Mouse (Mus musculus) midbrain, embryonic 10.5 days (tissue): ENCODE data around the gene Nefh. TPM values are rescaled to one million over a fixed set of nuclear protein-coding genes. Genes with fewer than 3 reads are reported as not detected.

Experiments
- DNase-seq: peaks from one replicate; pipeline ENCODE4 v3.0.0-alpha.2; 2017; ENCODE audit warnings: low spot score
- H3K27ac ChIP-seq: fragments of 300-500 bp; sonication (generic); replicated peaks from 2 replicates; pipeline ENCODE4 v1.5.1; 2016; ENCODE audit warnings: mild to moderate bottlenecking
- H3K27me3 ChIP-seq: fragments of 300-500 bp; sonication (generic); 2 replicates; pipeline ENCODE4 v1.6.1; 2016; ENCODE audit warnings: low read depth, mild to moderate bottlenecking; ENCODE audit not compliant: poor library complexity, severe bottlenecking
- H3K36me3 ChIP-seq: fragments of 300-500 bp; sonication (generic); 2 replicates; pipeline ENCODE4 v1.6.1; 2016; ENCODE audit warnings: mild to moderate bottlenecking, moderate library complexity
- H3K4me1 ChIP-seq: fragments of 300-500 bp; sonication (generic); 2 replicates; pipeline ENCODE4 v1.6.1; 2016
- H3K4me3 ChIP-seq: fragments of 300-500 bp; sonication (generic); 2 replicates; pipeline ENCODE4 v1.5.1; 2016; ENCODE audit warnings: mild to moderate bottlenecking, moderate library complexity
- H3K9me3 ChIP-seq: fragments of 300-500 bp; sonication (generic); replicated peaks from 2 replicates; pipeline ENCODE4 v1.6.1; 2016; ENCODE audit warnings: mild to moderate bottlenecking
- WGBS: fragments of 180-500 bp; shearing (Covaris S2); methylation state at CpG from one replicate; pipeline ENCODE4 v1.1.7; 2016; 5-methylcytosine and 5-hydroxymethylcytosine counted together
- polyA plus RNA-seq: library from polyadenylated mRNA; unstranded; fragments of >200 nt; fragmentation: Nextera tagmentation; extraction: Ambion mirVana; gene quantifications from 2 replicates; pipeline ENCODE4 v1.2.1, GENCODE M21; 2016

Nefh gene
- 0.23 and 0.29 TPM in 2 replicates for polyA plus RNA-seq

- H3K4me1 ChIP-seq, result peaks cover 29% of the 10 kb centered on the region
- DNase-seq, result peak; percentile 30
- H3K9me3 ChIP-seq, result 0 out of 2 replicates have a peak, but pooled peaks cover 5% of the 10 kb centered on the region
- H3K36me3 ChIP-seq, result no peaks in the 10 kb centered on the region
- H3K4me3 ChIP-seq, result peak within 1 kb of the TSS; percentile 64
- WGBS, result under 1% methylated on average over 40 of the region's 41 CpGs
- H3K27ac ChIP-seq, result peak within 1 kb of the TSS; percentile 70
- H3K27me3 ChIP-seq, result peaks cover 92% of the 10 kb centered on the region
Observed at GRCm38 (mm10) chr11:4947813-4948174, at the start of gene Nefh. Nefh (minus strand) TSS chr11:4948064.

- H3K4me3 ChIP-seq, result no peak overlapping the region
- H3K36me3 ChIP-seq, result peaks cover 54% of the 10 kb centered on the region
- H3K27me3 ChIP-seq, result no peaks in the 10 kb centered on the region
- 93% methylated on average over 5 of the region's 5 CpGs for WGBS
- no peak for DNase-seq
- no peak overlapping the region for H3K27ac ChIP-seq
- H3K4me1 ChIP-seq, result peaks cover 14% of the 10 kb centered on the region
- H3K9me3 ChIP-seq, result no peaks in the 10 kb centered on the region
Observed at GRCm38 (mm10) chr11:4996621-4997199, 48.8 kb upstream of the Nefh start.

DNA sequence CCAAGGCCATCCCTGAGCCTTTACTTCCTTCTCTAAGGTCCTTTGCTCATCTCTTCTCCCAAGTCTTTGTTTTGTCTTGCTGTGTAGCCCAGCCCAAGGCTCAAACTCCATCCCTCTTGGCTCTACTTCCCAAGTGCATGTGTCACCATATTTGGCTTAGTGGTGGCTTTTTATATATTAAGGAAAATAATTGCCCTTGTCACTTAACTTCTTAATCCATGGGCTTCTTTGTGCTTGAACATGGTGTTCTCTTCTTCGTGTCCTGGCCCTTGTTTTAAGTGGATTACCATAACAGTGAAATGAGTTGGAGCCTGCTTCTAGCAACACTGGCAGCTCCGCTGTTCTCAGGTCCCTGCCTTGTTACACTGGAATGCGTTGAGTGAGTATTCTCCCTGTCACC, 47.8 kb upstream of the Nefh start:
- no peak for DNase-seq
- H3K36me3 ChIP-seq, result peaks cover 48% of the 10 kb centered on the region
- no peak overlapping the region for H3K27ac ChIP-seq
- H3K27me3 ChIP-seq, result no peaks in the 10 kb centered on the region
- H3K9me3 ChIP-seq, result no peaks in the 10 kb centered on the region
- no peak overlapping the region for H3K4me3 ChIP-seq
- peaks cover 14% of the 10 kb centered on the region for H3K4me1 ChIP-seq
- WGBS, result 92% methylated on average over 3 of the region's 3 CpGs

- WGBS, result 91% methylated on average over 2 of the region's 2 CpGs
- Histone ChIP-seq H3K4me1 (peaks cover 5% of the 10 kb centered on the region), H3K9me3 (no peaks in the 10 kb centered on the region), H3K36me3 (peaks cover 46% of the 10 kb centered on the region), H3K27me3 (no peaks in the 10 kb centered on the region), H3K27ac (no peak overlapping the region), H3K4me3 (no peak overlapping the region)
- no peak for DNase-seq
Observed at GRCm38 (mm10) chr11:4992471-4992870, 44.6 kb upstream of the Nefh start.

GRCm38 (mm10) chr11:4989187-4989586, 41.3 kb upstream of the Nefh start:
- H3K4me3 ChIP-seq, result no peak overlapping the region
- no peaks in the 10 kb centered on the region for H3K9me3 ChIP-seq
- H3K4me1 ChIP-seq, result peaks cover 17% of the 10 kb centered on the region
- peaks cover 23% of the 10 kb centered on the region for H3K36me3 ChIP-seq
- H3K27ac ChIP-seq, result no peak overlapping the region
- no peaks in the 10 kb centered on the region for H3K27me3 ChIP-seq
- DNase-seq, result no peak
- 86% methylated on average over 3 of the region's 3 CpGs for WGBS

DNA sequence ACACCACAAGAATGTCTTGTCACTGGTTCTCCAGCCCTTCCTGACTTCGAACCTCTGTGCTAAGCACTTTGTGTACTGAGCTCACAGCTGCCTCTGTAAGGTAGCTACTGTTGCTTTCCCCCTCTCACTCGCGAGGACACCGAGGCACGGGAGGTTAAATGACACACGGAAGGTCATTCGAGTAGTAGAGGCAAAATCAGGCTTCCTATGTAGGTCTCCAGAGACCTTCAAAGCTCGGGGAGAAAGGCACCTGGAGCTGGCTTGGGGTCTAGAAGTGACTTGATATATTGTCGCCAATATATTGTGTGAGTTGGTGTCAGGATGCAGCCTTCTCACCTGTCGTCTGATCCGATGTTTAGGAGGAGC, 39.6 kb upstream of the Nefh start:
- no peak for DNase-seq
- Histone ChIP-seq H3K27ac (peak overlapping the region; percentile 85), H3K27me3 (no peaks in the 10 kb centered on the region), H3K4me3 (peak overlapping the region; percentile 86), H3K36me3 (peaks cover 23% of the 10 kb centered on the region), H3K9me3 (no peaks in the 10 kb centered on the region), H3K4me1 (peaks cover 22% of the 10 kb centered on the region)
- WGBS, result 67% methylated on average over 11 of the region's 11 CpGs

- 1% methylated on average over 62 of the region's 62 CpGs for WGBS
- peaks cover 22% of the 10 kb centered on the region for H3K4me1 ChIP-seq
- peak within 1 kb of the TSS; percentile 86 for H3K4me3 ChIP-seq
- peak within 1 kb of the TSS; percentile 85 for H3K27ac ChIP-seq
- peaks cover 20% of the 10 kb centered on the region for H3K36me3 ChIP-seq
- DNase-seq, result peak; percentile 94
- H3K9me3 ChIP-seq, result no peaks in the 10 kb centered on the region
- H3K27me3 ChIP-seq, result no peaks in the 10 kb centered on the region
Observed at GRCm38 (mm10) chr11:4986695-4987486, 39.0 kb upstream of the Nefh start, which contains the start of gene Ap1b1. Ap1b1 (plus strand) TSS chr11:4986824.

GRCm38 (mm10) chr11:4984799-4985198, 36.9 kb upstream of the Nefh start:
- peaks cover 29% of the 10 kb centered on the region for H3K4me1 ChIP-seq
- no peak for DNase-seq
- H3K36me3 ChIP-seq, result peaks cover 10% of the 10 kb centered on the region
- no peaks in the 10 kb centered on the region for H3K9me3 ChIP-seq
- H3K4me3 ChIP-seq, result no peak overlapping the region
- WGBS, result 80% methylated on average over 3 of the region's 3 CpGs
- no peaks in the 10 kb centered on the region for H3K27me3 ChIP-seq
- no peak overlapping the region for H3K27ac ChIP-seq

- no peak for DNase-seq
- no peaks in the 10 kb centered on the region for H3K27me3 ChIP-seq
- WGBS, result 2% methylated on average over 5 of the region's 5 CpGs
- H3K27ac ChIP-seq, result peak overlapping the region; percentile 64; the same call in 1 of the 2 replicates
- H3K9me3 ChIP-seq, result no peaks in the 10 kb centered on the region
- H3K36me3 ChIP-seq, result peaks cover 7% of the 10 kb centered on the region; the same call in 1 of the 2 replicates
- peak overlapping the region; percentile 36 for H3K4me3 ChIP-seq
- H3K4me1 ChIP-seq, result peaks cover 29% of the 10 kb centered on the region
Observed at GRCm38 (mm10) chr11:4984249-4984648, 36.4 kb upstream of the Nefh start.

DNA sequence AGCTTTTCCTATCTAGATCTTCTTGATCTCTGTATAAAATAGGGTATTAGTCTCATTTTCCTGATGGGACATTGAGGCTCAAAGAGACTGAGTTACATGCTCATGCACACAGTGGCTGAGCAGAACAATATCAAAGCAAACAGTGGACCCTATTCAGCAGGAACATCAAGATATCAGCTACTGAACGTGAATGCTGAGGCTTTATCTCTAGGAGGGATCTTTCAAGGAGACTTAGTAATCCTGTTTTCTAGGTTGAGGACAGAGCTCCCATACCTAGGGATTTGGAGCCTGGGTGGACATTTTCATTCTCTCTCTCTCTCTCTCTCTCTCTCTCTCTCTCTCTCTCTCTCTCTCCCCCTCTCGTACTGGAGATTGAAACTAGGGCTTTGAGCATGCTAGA, 35.7 kb upstream of the Nefh start:
- H3K4me1 ChIP-seq, result peaks cover 29% of the 10 kb centered on the region
- H3K4me3 ChIP-seq, result no peak overlapping the region
- H3K27me3 ChIP-seq, result no peaks in the 10 kb centered on the region
- no peak for DNase-seq
- 0 out of 2 replicates have a peak, but pooled peaks cover under 1% of the 10 kb centered on the region for H3K36me3 ChIP-seq
- WGBS, result 61% methylated on average over 2 of the region's 2 CpGs
- H3K9me3 ChIP-seq, result no peaks in the 10 kb centered on the region
- no peak overlapping the region for H3K27ac ChIP-seq

GRCm38 (mm10) chr11:4983010-4983409, 35.1 kb upstream of the Nefh start:
- Histone ChIP-seq H3K4me1 (peaks cover 29% of the 10 kb centered on the region), H3K4me3 (no peak overlapping the region), H3K9me3 (no peaks in the 10 kb centered on the region), H3K27ac (no peak overlapping the region), H3K27me3 (no peaks in the 10 kb centered on the region), H3K36me3 (no peaks in the 10 kb centered on the region)
- 87% methylated on average over 3 of the region's 3 CpGs for WGBS
- DNase-seq, result no peak

DNA sequence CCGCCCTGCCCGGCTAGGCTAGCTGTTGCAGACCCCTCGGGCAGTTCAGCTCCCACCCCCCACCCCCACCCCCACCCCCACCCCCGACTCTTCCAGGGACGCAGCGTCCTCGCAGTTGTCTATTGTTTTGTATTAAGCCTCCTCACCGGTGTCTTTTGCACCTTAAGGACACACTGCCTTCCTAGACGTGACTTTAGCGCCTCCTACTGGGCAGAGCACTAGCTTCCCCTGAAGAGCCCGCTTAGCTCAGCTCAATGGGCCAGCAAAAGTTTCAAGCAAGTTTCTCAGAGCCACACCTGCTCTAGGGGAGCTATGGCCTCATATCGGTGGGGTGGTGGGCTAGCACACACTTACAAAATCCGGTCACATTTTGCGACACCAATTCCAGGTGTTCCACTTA, 27.8 kb upstream of the Nefh start:
- H3K9me3 ChIP-seq, result no peaks in the 10 kb centered on the region
- no peaks in the 10 kb centered on the region for H3K36me3 ChIP-seq
- H3K27ac ChIP-seq, result no peak overlapping the region
- WGBS, result 5% methylated on average over 14 of the region's 14 CpGs
- peak overlapping the region; percentile 30 for H3K4me3 ChIP-seq
- peaks cover 14% of the 10 kb centered on the region; the same call in 1 of the 2 replicates for H3K27me3 ChIP-seq
- peak; percentile 64 for DNase-seq
- H3K4me1 ChIP-seq, result peaks cover 8% of the 10 kb centered on the region; the same call in 1 of the 2 replicates
